ENCODE assay signal across 8 mouse cellular contexts in genomic region chr16:14162988-14163416, GRCm38 (mm10). TPM values are rescaled to one million over a fixed set of nuclear protein-coding genes. Genes with fewer than 3 reads are reported as not detected.
A peak's percentile ranks its signal among the peaks of the same experiment; 100 is the strongest.
DNase-seq lines count a peak whose midpoint lies in the region; ATAC-seq and TF ChIP-seq lines count a peak whose summit lies in the region.

Nde1 (plus strand) TSS chr16:14163275.
Marf1 (minus strand) TSS chr16:14163351.

- peak; percentile 64 for TF ChIP-seq POLR2A in ES-Bruce4 (IDR thresholded peaks at IDR 0.05; ENCODE audit: insufficient read depth, low read length)

- H3K4me1 ChIP-seq in ES-Bruce4 (ENCODE audit: control insufficient read depth, insufficient read depth, low read length) = peaks cover 2% of the 10 kb centered on the region
- H3K4me1 ChIP-seq in forebrain, embryonic 12.5 days = peaks cover 35% of the 10 kb centered on the region
- peaks cover 19% of the 10 kb centered on the region for H3K4me1 ChIP-seq in heart, embryonic 16.5 days (ENCODE audit: control insufficient read depth, insufficient read depth, low read length)
- H3K4me1 ChIP-seq in liver, embryonic 14.5 days (replicated peaks; ENCODE audit: control insufficient read depth in 2 of 2, insufficient read depth in 2 of 2, low read length in 1 of 2) = peaks cover 32 to 39% of the 10 kb centered on the region in 2 experiments
- peaks cover 15% of the 10 kb centered on the region for H3K4me1 ChIP-seq in stomach, embryonic 16.5 days (ENCODE audit: control insufficient read depth, insufficient read depth, low read length)

- no peaks in the 10 kb centered on the region for H3K27me3 ChIP-seq in ES-Bruce4 (ENCODE audit: control insufficient read depth, insufficient read depth, low read length, poor library complexity, severe bottlenecking)
- H3K27me3 ChIP-seq in forebrain, embryonic 12.5 days = no peaks in the 10 kb centered on the region
- no peaks in the 10 kb centered on the region for H3K27me3 ChIP-seq in heart, embryonic 16.5 days (ENCODE audit: control insufficient read depth, insufficient read depth, low read length)
- no peaks in the 10 kb centered on the region for H3K27me3 ChIP-seq in liver, embryonic 14.5 days (ENCODE audit: control insufficient read depth, insufficient read depth, low read length)
- no peaks in the 10 kb centered on the region for H3K27me3 ChIP-seq in stomach, embryonic 16.5 days (ENCODE audit: control insufficient read depth, insufficient read depth, low read length)

- peak within 1 kb of the TSS; percentile 67 for H3K4me2 ChIP-seq in forebrain, embryonic 12.5 days
- H3K4me2 ChIP-seq in heart, embryonic 16.5 days (ENCODE audit: low read depth, low read length) = peak within 1 kb of the TSS; percentile 80
- peak within 1 kb of the TSS; percentile 96 for H3K4me2 ChIP-seq in liver, embryonic 14.5 days (ENCODE audit: low read depth)
- peak within 1 kb of the TSS; percentile 71 for H3K4me2 ChIP-seq in stomach, embryonic 16.5 days (ENCODE audit: low read depth, low read length)

- TF ChIP-seq EP300 in ES-Bruce4 (IDR thresholded peaks at IDR 0.05; ENCODE audit: insufficient read depth, low read depth, low read length) = no peak
- no peak for TF ChIP-seq EP300 in liver, embryonic 14.5 days (IDR thresholded peaks at IDR 0.05; ENCODE audit: low read depth)

- no peaks in the 10 kb centered on the region for H3K9me3 ChIP-seq in ES-Bruce4 (replicated peaks; ENCODE audit: control insufficient read depth, insufficient read depth, low read length, poor library complexity, severe bottlenecking)
- no peaks in the 10 kb centered on the region for H3K9me3 ChIP-seq in forebrain, embryonic 12.5 days
- no peaks in the 10 kb centered on the region for H3K9me3 ChIP-seq in heart, embryonic 16.5 days (replicated peaks; ENCODE audit: control insufficient read depth, low read length)
- H3K9me3 ChIP-seq in liver, embryonic 14.5 days (ENCODE audit: control insufficient read depth, low read length) = no peaks in the 10 kb centered on the region
- no peaks in the 10 kb centered on the region for H3K9me3 ChIP-seq in stomach, embryonic 16.5 days (replicated peaks; ENCODE audit: control insufficient read depth, low read length)

- peaks cover 3% of the 10 kb centered on the region; the same call in 1 of the 2 replicates for H3K36me3 ChIP-seq in ES-Bruce4 (ENCODE audit: control insufficient read depth, insufficient read depth, low read length, poor library complexity, severe bottlenecking)
- no peaks in the 10 kb centered on the region for H3K36me3 ChIP-seq in forebrain, embryonic 12.5 days (replicated peaks)
- no peaks in the 10 kb centered on the region for H3K36me3 ChIP-seq in heart, embryonic 16.5 days (ENCODE audit: control insufficient read depth, insufficient read depth)
- 0 out of 2 replicates have a peak, but pooled peaks cover 4% of the 10 kb centered on the region for H3K36me3 ChIP-seq in liver, embryonic 14.5 days (replicated peaks; ENCODE audit: control insufficient read depth, insufficient read depth, low read depth)
- H3K36me3 ChIP-seq in stomach, embryonic 16.5 days (ENCODE audit: control insufficient read depth, insufficient read depth, low read length) = no peaks in the 10 kb centered on the region

- H3K27ac ChIP-seq in ES-Bruce4 (ENCODE audit: insufficient read depth, low read length) = peak within 1 kb of the TSS; percentile 85
- H3K27ac ChIP-seq in forebrain, embryonic 12.5 days = peak within 1 kb of the TSS; percentile 82
- H3K27ac ChIP-seq in heart, embryonic 16.5 days (ENCODE audit: low read length) = peak within 1 kb of the TSS; percentile 88
- H3K27ac ChIP-seq in liver, embryonic 14.5 days = peak within 1 kb of the TSS; percentile 86
- peak within 1 kb of the TSS; percentile 90 for H3K27ac ChIP-seq in stomach, embryonic 16.5 days (ENCODE audit: low read length)

- TF ChIP-seq CTCF in ES-Bruce4 (IDR thresholded peaks at IDR 0.05; ENCODE audit: low read depth, low read length) = no peak
- no peak for TF ChIP-seq CTCF in liver, embryonic 14.5 days (IDR thresholded peaks at IDR 0.05; ENCODE audit: low read depth)

- peak; percentile 93 for DNase-seq in c-Kit-positive CD71-positive TER-119-positive erythroid progenitor cells, embryonic 14.5 days (ENCODE audit: low spot score)
- DNase-seq in kidney, postnatal 25 days = peak; percentile 94 to 98
- peak; percentile 91 to 93 (median 93) for DNase-seq in liver, embryonic 14.5 days (ENCODE audit: low read depth in 3 of 3, low spot score in 3 of 3)
- peak; percentile 90 for DNase-seq in neural tube, embryonic 10.5 days (ENCODE audit: extremely low spot score, low spot score)

- H3K9ac ChIP-seq in ES-Bruce4 (ENCODE audit: low read depth, poor library complexity, severe bottlenecking) = peak within 1 kb of the TSS; percentile 83
- peak within 1 kb of the TSS; percentile 80 for H3K9ac ChIP-seq in forebrain, embryonic 12.5 days
- H3K9ac ChIP-seq in heart, embryonic 16.5 days (ENCODE audit: low read length) = peak within 1 kb of the TSS; percentile 80
- H3K9ac ChIP-seq in liver, embryonic 14.5 days (replicated peaks) = peak within 1 kb of the TSS; percentile 98
- peak within 1 kb of the TSS; percentile 89 for H3K9ac ChIP-seq in stomach, embryonic 16.5 days (ENCODE audit: low read length)

- under 1% methylated on average over 41 of the region's 43 CpGs for WGBS in forebrain, embryonic 12.5 days
- 0% methylated on average over 43 of the region's 43 CpGs for WGBS in heart, embryonic 16.5 days
- under 1% methylated on average over 41 of the region's 43 CpGs for WGBS in liver, embryonic 14.5 days (ENCODE audit: insufficient replicate concordance)
- 0% methylated on average over 43 of the region's 43 CpGs for WGBS in stomach, embryonic 16.5 days

- H3K4me3 ChIP-seq in ES-Bruce4 (ENCODE audit: low read depth, low read length) = peak within 1 kb of the TSS; percentile 85
- peak within 1 kb of the TSS; percentile 65 for H3K4me3 ChIP-seq in forebrain, embryonic 12.5 days (replicated peaks)
- H3K4me3 ChIP-seq in heart, embryonic 16.5 days (ENCODE audit: low read length) = peak within 1 kb of the TSS; percentile 74
- H3K4me3 ChIP-seq in liver, embryonic 14.5 days (ENCODE audit: insufficient read depth in 1 of 2, low read depth in 2 of 2, low read length in 2 of 2) = peak within 1 kb of the TSS; percentile 93 to 96
- H3K4me3 ChIP-seq in stomach, embryonic 16.5 days (replicated peaks; ENCODE audit: low read length) = peak within 1 kb of the TSS; percentile 72

- ATAC-seq in forebrain, embryonic 12.5 days (ENCODE audit: low FRiP score) = peak; percentile 90
- peak; percentile 81 for ATAC-seq in heart, embryonic 16.5 days (replicated peaks; ENCODE audit: extremely low read depth, insufficient read depth, low FRiP score)
- peak; percentile 86 for ATAC-seq in liver, embryonic 14.5 days (ENCODE audit: insufficient read depth)
- ATAC-seq in stomach, embryonic 16.5 days (ENCODE audit: insufficient read depth, low FRiP score) = peak; percentile 90

RNA-seq across cellular contexts. Expression of gene Nde1, which starts in this region (rescaled TPM):
- polyA plus RNA-seq in ES-Bruce4 (2011; ENCODE audit: insufficient read depth, insufficient read length, low read depth, missing spikeins) = 126 and 129 TPM in 2 replicates
- polyA plus RNA-seq in forebrain, embryonic 12.5 days (2016; fragmentation: Nextera tagmentation; extraction: Ambion mirVana) = 161 and 162 TPM in 2 replicates
- 79.7 and 80.4 TPM in 2 replicates for polyA plus RNA-seq in heart, embryonic 16.5 days (2015; fragmentation: Nextera tagmentation; extraction: Ambion mirVana)
- 30.7 and 43.3 TPM in 2 replicates for polyA plus RNA-seq in liver, embryonic 14.5 days (2012; rRNA removed)
- 41.8 and 44.9 TPM in 2 replicates for polyA plus RNA-seq in liver, embryonic 14.5 days (2014; fragmentation: Nextera tagmentation; extraction: Ambion mirVana)
- 78.9 and 87.3 TPM in 2 replicates for polyA plus RNA-seq in stomach, embryonic 16.5 days (2015; fragmentation: Nextera tagmentation; extraction: Ambion mirVana)

RNA-seq across cellular contexts. Expression of gene Marf1, which starts in this region (rescaled TPM):
- 68.6 and 72.3 TPM in 2 replicates for polyA plus RNA-seq in ES-Bruce4 (2011; ENCODE audit: insufficient read depth, insufficient read length, low read depth, missing spikeins)
- 15.3 and 15.5 TPM in 2 replicates for polyA plus RNA-seq in forebrain, embryonic 12.5 days (2016; fragmentation: Nextera tagmentation; extraction: Ambion mirVana)
- 9.0 and 10.1 TPM in 2 replicates for polyA plus RNA-seq in heart, embryonic 16.5 days (2015; fragmentation: Nextera tagmentation; extraction: Ambion mirVana)
- polyA plus RNA-seq in liver, embryonic 14.5 days (2012; rRNA removed) = 4.2 and 4.7 TPM in 2 replicates
- polyA plus RNA-seq in liver, embryonic 14.5 days (2014; fragmentation: Nextera tagmentation; extraction: Ambion mirVana) = 5.9 and 6.3 TPM in 2 replicates
- 14.3 and 14.8 TPM in 2 replicates for polyA plus RNA-seq in stomach, embryonic 16.5 days (2015; fragmentation: Nextera tagmentation; extraction: Ambion mirVana)

Comparison
In these comparisons a context has a peak if more than half of its experiments do, and no peak if none do; other contexts are left out.
1. Peak in every context shown above with its lines: DNase-seq, ATAC-seq, H3K4me3 ChIP-seq and H3K27ac ChIP-seq.